Mouse (Mus musculus) adrenal gland, adult (tissue): ENCODE data around the gene Rdh13.

Source experiments
- DNase-seq, 2 experiments: peaks; one replicate each; pipeline ENCODE4 v3.0.0; 2022 to 2023; ENCODE audit warnings: low spot score in 1 of 2; ENCODE audit not compliant: inconsistent age in 2 of 2

Gene Rdh13

DNA sequence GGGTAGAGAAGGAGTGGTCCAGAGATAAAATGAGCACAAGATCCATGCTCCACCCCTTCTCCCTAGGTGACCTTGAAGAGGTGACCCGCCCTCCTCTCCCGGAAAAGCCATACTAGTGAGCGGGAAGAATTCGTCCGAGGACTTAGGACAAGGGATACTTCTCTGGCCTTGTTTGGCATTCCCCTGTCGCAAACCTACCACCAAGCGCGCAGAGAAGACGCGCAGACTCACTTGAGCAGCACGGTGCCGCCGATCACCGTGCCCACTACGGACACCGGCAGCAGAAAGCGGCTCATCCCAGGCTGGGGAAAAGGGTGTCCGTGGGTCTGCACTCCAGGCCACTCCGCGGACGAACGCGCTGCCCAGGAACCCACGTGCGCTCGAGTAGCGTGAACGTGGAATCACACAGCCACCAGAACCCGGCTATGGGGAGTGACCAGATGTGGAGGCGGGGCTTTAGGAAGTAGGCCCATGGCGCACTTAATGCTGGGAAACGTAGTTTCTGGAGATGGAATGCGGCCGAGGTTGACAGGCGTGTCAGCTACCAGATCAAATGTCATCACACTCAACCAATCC, at the start of gene Rdh13:
Gene Rdh13, minus strand, starts transcription at position 434 of the 576 bp plus-strand sequence.
- peak; percentile 90 to 96 for DNase-seq

DNA sequence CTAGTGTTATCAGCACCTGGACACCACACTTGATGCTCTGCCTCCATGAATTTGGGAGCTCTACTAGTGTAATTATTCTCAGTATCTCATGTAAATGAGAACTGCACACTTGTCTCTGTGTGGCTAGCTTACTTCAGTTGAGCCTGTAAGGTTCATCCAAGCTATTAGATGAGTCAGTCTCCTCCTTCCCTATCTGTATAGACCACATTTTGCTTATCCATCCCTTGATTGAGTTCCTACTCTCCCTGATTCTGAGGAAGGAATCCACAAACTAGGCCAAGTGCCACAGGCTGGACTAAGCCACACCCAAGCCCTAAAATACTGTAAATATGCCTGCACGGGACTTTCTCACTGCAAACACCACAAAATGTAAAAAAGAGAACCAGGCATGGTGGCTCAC, 48.5 kb upstream of the Rdh13 start:
- DNase-seq, result no peak

GRCm38 (mm10) chr7:4492284-4493224, 47.1 kb upstream of the Rdh13 start:
- DNase-seq, result no peak

- DNase-seq, result no peak
Observed at GRCm38 (mm10) chr7:4491308-4491707, 45.9 kb upstream of the Rdh13 start.

- DNase-seq, result peak in 1 of 2 experiments; percentile 20
Observed at GRCm38 (mm10) chr7:4482281-4482680, 36.8 kb upstream of the Rdh13 start.

DNA sequence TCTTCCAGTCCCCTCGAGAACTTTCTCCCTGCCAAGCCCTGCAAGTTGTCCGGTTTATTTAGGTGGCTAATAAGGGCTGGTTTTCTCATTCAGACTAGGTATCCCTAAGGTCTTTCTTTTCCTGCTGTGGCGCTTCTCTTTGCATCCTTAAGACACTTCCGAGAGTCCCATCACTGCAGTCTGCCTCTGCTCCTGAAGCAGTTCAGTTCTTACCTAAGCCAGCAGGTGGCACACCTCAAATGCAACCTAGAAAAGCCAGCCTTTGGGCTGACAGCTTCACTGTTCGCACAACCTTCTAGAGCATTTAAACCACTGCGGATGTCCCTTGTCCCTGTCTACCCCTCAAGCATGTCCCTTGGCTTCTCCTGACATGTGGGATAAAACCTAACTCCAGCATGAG, 34.2 kb upstream of the Rdh13 start:
- peak in 1 of 2 experiments; percentile 70 for DNase-seq

DNA sequence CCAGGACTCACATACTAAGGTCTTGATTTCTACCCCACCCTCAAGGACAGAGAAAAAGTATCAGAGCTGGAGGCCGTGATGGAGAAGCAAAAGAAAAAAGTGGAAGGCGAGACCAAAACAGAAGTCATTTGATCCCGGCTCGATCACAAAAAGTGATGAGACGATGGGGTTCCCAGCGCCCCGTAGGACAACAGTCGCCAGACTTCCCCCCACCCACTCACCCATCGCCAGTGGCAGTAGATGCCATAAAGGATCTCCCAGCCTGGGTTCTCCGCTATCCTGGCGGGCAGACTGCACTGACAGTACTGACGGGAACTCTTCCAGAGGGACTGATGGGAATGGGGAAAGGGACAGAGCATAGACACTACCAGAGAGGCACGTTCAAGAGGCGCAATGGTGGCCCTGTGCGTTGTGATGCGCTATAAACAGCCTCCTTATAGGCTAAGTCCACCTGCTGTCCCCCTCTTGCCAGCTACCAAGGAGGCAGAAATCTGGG, 33.4 kb upstream of the Rdh13 start:
- no peak for DNase-seq

GRCm38 (mm10) chr7:4478021-4478795, 32.8 kb upstream of the Rdh13 start:
- DNase-seq, result peak; percentile 85 to 91

GRCm38 (mm10) chr7:4473940-4474339, 28.5 kb upstream of the Rdh13 start:
- no peak for DNase-seq

DNA sequence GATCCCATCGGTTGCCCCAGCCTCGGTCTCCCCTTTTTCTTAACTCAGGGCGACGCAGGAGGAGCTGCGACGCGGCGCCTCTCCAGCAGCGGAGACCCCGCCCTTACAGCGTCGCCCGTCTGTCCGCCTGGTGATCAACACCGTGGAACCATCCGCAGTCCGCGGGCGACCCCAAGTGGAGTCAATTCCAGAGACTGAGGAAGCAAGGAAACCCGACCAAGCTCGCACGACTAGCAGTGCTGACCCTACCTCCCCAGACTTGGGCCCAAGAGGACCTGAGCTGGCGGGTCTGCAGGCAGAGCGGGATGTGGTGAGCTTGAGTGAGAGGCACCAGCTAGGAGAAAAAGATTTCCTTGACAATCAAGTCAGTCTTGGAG, 25.7 kb upstream of the Rdh13 start:
- peak; percentile 81 to 92 for DNase-seq

DNA sequence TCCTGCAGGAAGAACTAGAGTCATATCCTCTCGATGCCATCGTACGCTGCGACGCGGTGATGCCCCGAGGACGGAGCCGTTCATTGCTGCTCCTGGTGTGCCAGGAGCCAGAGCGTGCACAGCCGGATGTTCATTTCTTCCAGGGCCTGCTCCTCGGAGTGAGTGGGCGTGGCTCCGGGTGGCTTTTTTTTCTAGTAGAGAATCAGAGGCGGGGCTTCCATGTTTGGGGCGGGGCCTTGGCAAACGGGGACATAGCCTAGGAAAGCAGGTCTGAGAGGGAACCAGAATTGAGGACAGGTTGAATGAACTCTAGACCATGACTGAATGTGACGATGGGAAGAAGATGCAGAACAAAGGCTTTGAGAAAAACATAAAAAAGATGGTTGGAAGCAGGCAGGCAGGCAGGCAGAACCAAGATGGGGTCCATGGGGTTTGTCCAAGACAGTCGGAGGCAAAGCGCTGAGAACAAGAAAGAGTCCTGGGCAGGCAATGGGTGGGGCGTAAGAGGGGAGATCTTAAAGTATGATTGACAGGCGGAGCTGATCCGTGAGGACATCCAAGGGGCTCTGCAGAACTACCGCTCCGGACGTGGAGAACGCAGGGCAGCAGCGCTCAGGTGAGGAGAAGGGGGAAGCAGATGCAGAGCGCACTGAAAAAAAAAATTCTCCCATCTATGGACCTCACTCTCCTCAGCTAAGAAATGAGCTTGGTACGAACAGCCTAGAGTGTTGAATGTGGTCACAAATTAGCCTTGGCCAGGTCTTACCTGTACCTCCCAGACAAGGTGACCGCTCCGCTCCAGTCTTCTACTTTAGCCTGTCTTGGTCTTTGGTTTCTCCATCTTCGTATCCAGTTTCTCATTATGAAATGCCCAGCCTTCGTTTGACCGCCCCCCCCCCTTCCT, 25.1 kb upstream of the Rdh13 start:
- DNase-seq, result peak; percentile 76 to 85

- DNase-seq, result no peak
Observed at GRCm38 (mm10) chr7:4467801-4468200, 22.4 kb upstream of the Rdh13 start.

GRCm38 (mm10) chr7:4464194-4464824, 18.9 kb upstream of the Rdh13 start:
- no peak for DNase-seq

DNA sequence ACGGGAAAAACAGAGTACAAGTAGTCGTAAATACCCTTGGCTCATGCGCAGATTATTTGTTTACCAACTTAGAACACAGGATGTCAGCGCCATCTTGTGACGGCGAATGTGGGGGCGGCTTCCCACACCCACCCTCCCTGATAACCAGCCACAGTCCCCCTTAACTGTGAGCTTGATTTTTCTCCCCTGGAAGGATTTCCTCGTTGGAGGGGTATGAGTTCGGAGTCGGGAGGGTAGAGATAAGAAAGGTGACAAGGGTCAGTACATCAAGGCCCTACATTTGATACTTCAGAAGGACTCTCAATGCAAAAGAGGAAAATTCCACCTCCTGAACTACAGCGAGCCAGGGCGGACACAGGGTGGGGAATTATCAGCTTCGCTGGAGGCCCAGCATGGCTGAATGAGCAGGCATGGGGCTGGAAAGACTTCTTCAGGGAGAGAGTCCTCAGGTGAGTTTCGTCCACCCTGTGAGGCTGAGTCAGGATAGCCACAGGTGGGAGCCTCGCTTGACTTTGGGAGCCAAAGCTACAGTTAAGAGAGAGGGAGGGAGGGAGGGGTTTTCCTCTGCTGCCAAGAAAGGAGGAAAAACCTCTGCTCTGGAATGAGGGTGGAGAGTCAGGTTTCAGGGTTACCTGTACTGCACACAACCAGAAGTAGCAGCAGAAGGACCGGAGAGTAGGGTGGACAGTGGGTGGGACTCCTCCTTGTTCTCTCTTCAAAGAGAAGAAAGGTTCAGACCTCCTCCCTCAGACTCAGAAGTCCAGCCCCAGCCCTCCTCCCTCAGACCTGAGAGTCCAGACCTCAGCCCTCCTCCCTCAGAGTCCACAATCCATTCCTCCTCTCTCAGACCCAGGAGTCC, 15.4 kb upstream of the Rdh13 start, which contains the start of gene Eps8l1:
Gene Eps8l1, plus strand, starts transcription at position 99 of the 859 bp plus-strand sequence.
- no peak for DNase-seq

DNA sequence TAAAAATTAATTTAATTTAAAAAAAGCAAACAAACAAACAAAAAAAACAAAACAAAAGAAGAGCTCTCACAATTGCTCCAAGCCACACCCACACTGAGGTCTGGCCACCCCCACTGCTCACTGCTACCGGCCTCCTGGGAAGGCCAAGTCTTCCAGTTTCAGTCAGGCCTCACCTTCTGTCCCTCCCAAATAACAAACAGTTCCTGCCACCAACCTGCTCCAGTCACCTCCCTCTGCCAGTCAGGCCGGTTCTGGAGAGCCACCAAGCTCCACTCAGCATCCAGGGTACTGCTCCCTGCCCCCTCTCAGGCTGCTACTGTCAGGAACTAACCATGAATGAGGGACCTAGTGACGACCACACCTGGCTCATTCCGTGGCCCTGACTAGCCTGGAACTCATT, 7.2 kb upstream of the Rdh13 start:
- DNase-seq, result no peak

DNA sequence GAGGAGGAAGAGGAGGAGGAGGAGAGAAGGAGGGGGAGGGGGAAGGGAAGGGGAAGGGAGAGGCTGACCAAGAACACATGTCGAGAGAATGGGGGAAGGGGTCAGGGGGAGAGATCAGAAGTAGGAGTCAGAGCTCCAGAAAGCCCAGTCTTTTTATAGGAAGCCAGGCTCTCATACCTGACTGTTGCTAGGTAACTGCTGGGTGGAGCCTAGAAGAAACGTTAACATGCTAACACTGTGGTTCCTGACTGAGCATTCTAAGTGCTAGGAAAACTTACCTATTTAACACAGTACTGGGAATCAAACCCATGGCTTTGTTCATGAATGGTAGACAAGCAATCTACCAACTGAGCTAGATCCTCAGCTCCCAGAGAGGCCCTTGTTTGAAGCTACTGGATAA, 3.8 kb upstream of the Rdh13 start:
- no peak for DNase-seq

DNA sequence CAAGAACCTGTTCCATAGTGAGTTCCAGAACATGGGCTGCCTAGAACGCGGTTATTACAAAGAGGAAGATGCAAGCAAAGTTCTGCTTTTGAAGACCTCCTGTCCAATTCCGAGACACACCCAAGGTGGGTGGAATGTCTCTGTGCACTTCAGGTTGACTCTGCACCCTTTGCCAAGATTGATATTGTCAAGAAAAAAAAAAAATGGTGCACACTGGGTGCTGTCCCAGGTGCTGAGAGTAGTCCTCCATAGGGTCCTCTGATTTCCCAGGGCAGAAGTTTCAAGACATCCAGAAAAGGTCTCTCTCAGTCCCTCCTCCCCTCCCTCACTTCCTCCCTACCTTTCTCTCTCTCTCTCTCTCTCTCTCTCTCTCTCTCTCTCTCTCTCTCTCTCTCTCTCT, 3.0 kb upstream of the Rdh13 start:
- no peak for DNase-seq

DNA sequence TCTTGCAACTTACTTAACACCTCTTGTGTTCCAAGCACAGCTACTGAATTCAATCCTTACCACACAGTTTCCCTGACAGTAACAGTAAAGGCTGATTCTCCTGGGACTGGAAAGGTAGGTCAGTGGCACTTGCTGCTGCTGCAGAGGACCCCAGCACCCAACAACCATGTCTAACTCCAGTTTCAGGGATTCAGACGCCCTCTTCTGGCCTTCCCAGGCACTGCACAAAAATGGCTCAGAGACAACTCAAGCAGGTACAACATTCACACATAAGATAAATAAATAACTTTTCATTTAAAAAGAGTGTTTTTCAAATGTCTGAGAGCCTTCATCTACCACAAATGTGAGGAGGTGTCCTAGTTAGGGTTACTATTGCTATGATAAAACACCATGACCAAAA, 1.7 kb upstream of the Rdh13 start:
- DNase-seq, result no peak

GRCm38 (mm10) chr7:4440549-4440948, 4.9 kb downstream of the Rdh13 start:
- DNase-seq, result no peak
